Mouse (Mus musculus) MEL (cell line): ENCODE measurements around the gene Mylk.
"Not testable (repeated sequence)": the region's sequence is repeated elsewhere in the genome, so short reads cannot be mapped to it uniquely, and the experiment has no call there.

Source experiments
- CTCF ChIP-seq, 3 experiments: IDR thresholded peaks in 2 of 3; conservative IDR thresholded peaks in 1 of 3; 2 replicates each; pipeline ENCODE4 v1.5.1; 2011 to 2012; ENCODE audit warnings: low read length in 3 of 3, low read depth in 2 of 3, mild to moderate bottlenecking in 2 of 3, improper control_type of control experiment in 1 of 3, inconsistent platforms in 1 of 3, mixed read lengths in 1 of 3, moderate library complexity in 1 of 3; ENCODE audit not compliant: control insufficient read depth in 1 of 3, insufficient read depth in 1 of 3, poor library complexity in 1 of 3, severe bottlenecking in 1 of 3
- E2F4 ChIP-seq: IDR thresholded peaks from 2 replicates; pipeline ENCODE4 v1.6.1; 2011; ENCODE audit warnings: low read depth, low read length, improper control_type of control experiment, borderline replicate concordance
- EP300 ChIP-seq, 2 experiments: IDR thresholded peaks; 2 replicates each; pipeline ENCODE4 v1.6.1; 2011; ENCODE audit warnings: improper control_type of control experiment in 2 of 2, low read length in 2 of 2, low read depth in 1 of 2, mild to moderate bottlenecking in 1 of 2
- GABPA ChIP-seq: IDR thresholded peaks from 2 replicates; pipeline ENCODE4 v1.6.1; 2012; ENCODE audit warnings: low read depth, mild to moderate bottlenecking, inconsistent platforms, low read length, improper control_type of control experiment, moderate library complexity
- GATA1 ChIP-seq: IDR thresholded peaks from 2 replicates; pipeline ENCODE4 v1.6.1; 2011; ENCODE audit warnings: low read depth, low read length, improper control_type of control experiment
- HCFC1 ChIP-seq: IDR thresholded peaks from 2 replicates; pipeline ENCODE4 v1.6.1; 2012; ENCODE audit warnings: low read depth, mild to moderate bottlenecking, inconsistent platforms, low read length, improper control_type of control experiment, moderate library complexity
- POLR2A ChIP-seq, 2 experiments: IDR thresholded peaks; 2 replicates each; pipeline ENCODE4 v1.6.1; 2011 to 2012; ENCODE audit warnings: low read length in 2 of 2, mild to moderate bottlenecking in 2 of 2, control low read depth in 1 of 2, improper control_type of control experiment in 1 of 2, low read depth in 1 of 2, moderate library complexity in 1 of 2; ENCODE audit not compliant: control insufficient read depth in 1 of 2, insufficient read depth in 1 of 2, poor library complexity in 1 of 2
- POLR2AphosphoS2 ChIP-seq: IDR thresholded peaks from 2 replicates; pipeline ENCODE4 v1.6.1; 2011; ENCODE audit warnings: low read length, improper control_type of control experiment
- USF2 ChIP-seq, 2 experiments: IDR thresholded peaks; 2 replicates each; pipeline ENCODE4 v1.6.1; 2011 to 2012; ENCODE audit warnings: improper control_type of control experiment in 2 of 2, low read length in 2 of 2, borderline replicate concordance in 1 of 2, inconsistent platforms in 1 of 2, low read depth in 1 of 2, mild to moderate bottlenecking in 1 of 2; ENCODE audit not compliant: insufficient read depth in 1 of 2
- ZKSCAN1 ChIP-seq: IDR thresholded peaks from 2 replicates; pipeline ENCODE4 v1.6.1; 2012; ENCODE audit warnings: low read depth, mild to moderate bottlenecking, inconsistent platforms, low read length, improper control_type of control experiment, moderate library complexity
- ZMIZ1 ChIP-seq: IDR thresholded peaks from 2 replicates; pipeline ENCODE4 v1.6.1; 2012; ENCODE audit warnings: low read depth, mild to moderate bottlenecking, inconsistent platforms, low read length, improper control_type of control experiment, moderate library complexity

DNA sequence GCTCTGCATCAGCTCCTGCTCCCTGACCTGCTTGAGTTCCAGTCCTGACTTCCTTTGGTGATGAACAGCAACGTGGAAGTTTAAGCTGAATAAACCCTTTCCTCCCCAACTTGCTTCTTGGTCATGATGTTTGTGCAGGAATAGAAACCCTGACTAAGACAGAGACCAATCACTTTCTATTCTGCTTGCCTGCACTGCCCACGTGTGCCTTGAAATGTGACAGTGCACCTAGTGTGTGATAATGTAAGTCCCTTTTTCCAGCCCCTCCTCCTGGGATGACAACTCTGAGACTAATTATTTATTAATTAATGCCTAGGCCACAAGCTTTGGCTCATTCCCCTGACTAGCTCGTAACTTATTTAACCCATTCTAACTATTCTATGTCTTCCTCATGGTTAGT lies 46.3 kb upstream of the Mylk start:
- TF ChIP-seq EP300 (IDR thresholded peaks at IDR 0.05; ENCODE audit: low read depth in 1 of 2, low read length in 2 of 2); POLR2A (IDR thresholded peaks at IDR 0.05; ENCODE audit: control insufficient read depth in 1 of 2, insufficient read depth in 1 of 2, low read depth in 1 of 2, low read length in 2 of 2, poor library complexity in 1 of 2); POLR2AphosphoS2; USF2 (IDR thresholded peaks at IDR 0.05; ENCODE audit: borderline replicate concordance in 1 of 2, insufficient read depth in 1 of 2, low read depth in 1 of 2, low read length in 2 of 2); E2F4; ZKSCAN1; ZMIZ1; GATA1; HCFC1; GABPA; CTCF (IDR thresholded peaks at IDR 0.05 in 2 of 3, conservative IDR thresholded peaks at IDR 0.05 in 1 of 3; ENCODE audit: control insufficient read depth in 1 of 3, insufficient read depth in 1 of 3, low read depth in 2 of 3, low read length in 3 of 3, poor library complexity in 1 of 3, severe bottlenecking in 1 of 3): not testable (repeated sequence)
